Mouse (Mus musculus): ENCODE results near the gene Siglec1. TPM values are rescaled to one million over a fixed set of nuclear protein-coding genes. Genes with fewer than 3 reads are reported as not detected.

Siglec1 gene
- polyA plus RNA-seq, 1 experiment from 2014 or later, result 0.51 TPM

- Histone ChIP-seq H3K9me3 (ENCODE audit: control insufficient read depth, low read length) (no peaks in the 10 kb centered on the region), H3K27me3 (ENCODE audit: control insufficient read depth, insufficient read depth, low read length) (peaks cover 27% of the 10 kb centered on the region), H3K4me3 (replicated peaks; ENCODE audit: low read depth, low read length) (no peak overlapping the region), H3K4me2 (ENCODE audit: low read length) (no peak overlapping the region), H3K9ac (replicated peaks; ENCODE audit: low read length) (no peak overlapping the region), H3K36me3 (ENCODE audit: control insufficient read depth, insufficient read depth, low read length) (no peaks in the 10 kb centered on the region), H3K4me1 (ENCODE audit: control insufficient read depth, insufficient read depth, low read length) (peaks cover 2% of the 10 kb centered on the region; the same call in 1 of the 2 replicates), H3K27ac (replicated peaks; ENCODE audit: low read depth, low read length) (no peak overlapping the region)
- no peak for ATAC-seq (ENCODE audit: low FRiP score, low TSS enrichment)
- WGBS, result 53% methylated on average over 9 of the region's 9 CpGs
- DNase-seq, result no peak
Measured at GRCm38 (mm10) chr2:131059781-131060540, 26.6 kb downstream of the Siglec1 start.

GRCm38 (mm10) chr2:131059377-131059776, 27.2 kb downstream of the Siglec1 start:
- no peaks in the 10 kb centered on the region for H3K36me3 ChIP-seq (ENCODE audit: control insufficient read depth, insufficient read depth, low read length)
- WGBS, result 60% methylated on average over 1 of the region's 1 CpGs
- no peak for DNase-seq

GRCm38 (mm10) chr2:131058672-131059071, 27.9 kb downstream of the Siglec1 start:
- no peak overlapping the region for H3K9ac ChIP-seq (replicated peaks; ENCODE audit: low read length)
- H3K4me1 ChIP-seq (ENCODE audit: control insufficient read depth, insufficient read depth, low read length), result peaks cover 8% of the 10 kb centered on the region; the same call in 1 of the 2 replicates
- H3K27ac ChIP-seq (replicated peaks; ENCODE audit: low read depth, low read length), result no peak overlapping the region
- H3K36me3 ChIP-seq (ENCODE audit: control insufficient read depth, insufficient read depth, low read length), result no peaks in the 10 kb centered on the region
- DNase-seq (no peak), ATAC-seq (ENCODE audit: low FRiP score, low TSS enrichment) (no peak)
- H3K9me3 ChIP-seq (ENCODE audit: control insufficient read depth, low read length), result no peaks in the 10 kb centered on the region
- H3K4me2 ChIP-seq (ENCODE audit: low read length), result no peak overlapping the region
- WGBS, result 94% methylated on average over 8 of the region's 8 CpGs
- peaks cover 38% of the 10 kb centered on the region for H3K27me3 ChIP-seq (ENCODE audit: control insufficient read depth, insufficient read depth, low read length)
- H3K4me3 ChIP-seq (replicated peaks; ENCODE audit: low read depth, low read length), result no peak overlapping the region

More at GRCm38 (mm10) chr2:131059377-131059776, 27.2 kb downstream of the Siglec1 start:
- H3K4me1 ChIP-seq (ENCODE audit: control insufficient read depth, insufficient read depth, low read length), result peaks cover 2% of the 10 kb centered on the region; the same call in 1 of the 2 replicates
- H3K9ac ChIP-seq (replicated peaks; ENCODE audit: low read length), result no peak overlapping the region
- H3K9me3 ChIP-seq (ENCODE audit: control insufficient read depth, low read length), result no peaks in the 10 kb centered on the region
- H3K27ac ChIP-seq (replicated peaks; ENCODE audit: low read depth, low read length), result no peak overlapping the region
- no peak for ATAC-seq (ENCODE audit: low FRiP score, low TSS enrichment)
- no peak overlapping the region for H3K4me2 ChIP-seq (ENCODE audit: low read length)
- H3K4me3 ChIP-seq (replicated peaks; ENCODE audit: low read depth, low read length), result no peak overlapping the region
- H3K27me3 ChIP-seq (ENCODE audit: control insufficient read depth, insufficient read depth, low read length), result peaks cover 33% of the 10 kb centered on the region

- H3K9ac ChIP-seq (replicated peaks; ENCODE audit: low read length), result no peak overlapping the region
- H3K27me3 ChIP-seq (ENCODE audit: control insufficient read depth, insufficient read depth, low read length), result peaks cover 43% of the 10 kb centered on the region
- H3K4me2 ChIP-seq (ENCODE audit: low read length), result 0 out of 2 replicates have a peak overlapping the region, but pooled peaks have one; percentile 8
- WGBS, result 1% methylated on average over 10 of the region's 10 CpGs
- no peaks in the 10 kb centered on the region for H3K9me3 ChIP-seq (ENCODE audit: control insufficient read depth, low read length)
- H3K27ac ChIP-seq (replicated peaks; ENCODE audit: low read depth, low read length), result no peak overlapping the region
- DNase-seq (peak; percentile 74), ATAC-seq (ENCODE audit: low FRiP score, low TSS enrichment) (peak; percentile 18; the same call in 1 of the 2 replicates)
- no peaks in the 10 kb centered on the region for H3K36me3 ChIP-seq (ENCODE audit: control insufficient read depth, insufficient read depth, low read length)
- H3K4me3 ChIP-seq (replicated peaks; ENCODE audit: low read depth, low read length), result no peak overlapping the region
- peaks cover 7% of the 10 kb centered on the region; the same call in 1 of the 2 replicates for H3K4me1 ChIP-seq (ENCODE audit: control insufficient read depth, insufficient read depth, low read length)
Measured at GRCm38 (mm10) chr2:131056191-131056590, 30.4 kb downstream of the Siglec1 start.

DNA sequence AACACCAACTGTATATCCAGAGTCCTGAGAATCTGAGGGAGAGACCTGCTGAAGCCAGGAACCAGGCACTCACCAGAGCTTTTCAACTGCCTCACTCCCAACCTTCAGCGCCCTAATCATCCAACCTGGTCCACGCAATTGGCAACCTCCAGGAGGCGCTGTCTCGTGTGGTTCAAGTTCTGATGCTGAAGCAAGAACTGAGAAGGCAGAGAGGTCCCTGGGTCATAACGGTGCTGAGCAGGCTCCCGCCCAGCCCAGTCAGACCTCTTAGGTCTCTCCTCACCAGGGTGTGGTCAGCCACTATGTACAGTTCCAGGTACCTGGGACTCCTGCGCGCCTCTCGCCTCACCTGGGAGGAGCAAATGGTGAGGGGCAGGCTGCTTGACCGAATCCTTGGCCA, 30.9 kb downstream of the Siglec1 start:
- no peak overlapping the region for H3K9ac ChIP-seq (replicated peaks; ENCODE audit: low read length)

DNA sequence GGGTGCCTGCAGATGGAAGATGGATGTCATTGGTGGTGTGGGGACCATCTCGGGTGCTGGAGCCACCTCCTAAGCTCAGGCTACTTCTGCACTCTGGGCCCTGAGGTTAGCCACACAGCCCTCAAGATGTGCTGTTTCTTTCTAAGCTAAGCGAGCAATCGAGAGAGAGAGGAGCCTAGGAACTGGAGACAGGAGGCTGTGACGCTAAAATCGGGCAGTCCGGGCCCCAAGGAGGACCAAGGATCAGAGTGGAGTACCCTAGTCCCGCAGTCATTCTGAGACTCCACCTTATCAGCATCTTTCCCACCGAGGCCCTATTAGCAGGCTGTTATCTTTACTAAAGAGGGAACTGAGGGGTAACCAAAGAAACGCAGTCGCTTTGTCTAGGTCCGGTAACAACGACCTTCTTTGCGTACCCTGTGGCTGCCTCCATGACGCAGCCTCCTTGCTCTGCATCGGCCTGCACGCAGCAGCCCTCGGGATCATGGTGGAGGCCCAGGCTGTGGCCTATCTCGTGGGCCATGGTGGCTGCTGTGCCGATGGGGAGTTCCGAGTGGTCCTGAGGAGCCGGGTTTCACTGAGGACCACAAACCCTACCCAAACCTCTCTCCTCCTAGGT, 31.8 kb downstream of the Siglec1 start:
- Histone ChIP-seq H3K4me2 (ENCODE audit: low read length) (peak overlapping the region; percentile 50), H3K27ac (replicated peaks; ENCODE audit: low read depth, low read length) (no peak overlapping the region), H3K9me3 (ENCODE audit: control insufficient read depth, low read length) (no peaks in the 10 kb centered on the region), H3K36me3 (ENCODE audit: control insufficient read depth, insufficient read depth, low read length) (no peaks in the 10 kb centered on the region), H3K27me3 (ENCODE audit: control insufficient read depth, insufficient read depth, low read length) (peaks cover 43% of the 10 kb centered on the region), H3K4me1 (ENCODE audit: control insufficient read depth, insufficient read depth, low read length) (peaks cover 7% of the 10 kb centered on the region; the same call in 1 of the 2 replicates), H3K9ac (replicated peaks; ENCODE audit: low read length) (peak overlapping the region; percentile 18), H3K4me3 (replicated peaks; ENCODE audit: low read depth, low read length) (peak overlapping the region; percentile 27)
- WGBS, result 2% methylated on average over 21 of the region's 21 CpGs
- DNase-seq (no peak), ATAC-seq (ENCODE audit: low FRiP score, low TSS enrichment) (no peak)

More for the DNA sequence above, 30.9 kb downstream of the Siglec1 start:
- 5% methylated on average over 10 of the region's 10 CpGs for WGBS
- ATAC-seq (ENCODE audit: low FRiP score, low TSS enrichment), result no peak
- Histone ChIP-seq H3K4me1 (ENCODE audit: control insufficient read depth, insufficient read depth, low read length) (peaks cover 7% of the 10 kb centered on the region; the same call in 1 of the 2 replicates), H3K4me3 (replicated peaks; ENCODE audit: low read depth, low read length) (no peak overlapping the region), H3K27ac (replicated peaks; ENCODE audit: low read depth, low read length) (no peak overlapping the region), H3K27me3 (ENCODE audit: control insufficient read depth, insufficient read depth, low read length) (peaks cover 43% of the 10 kb centered on the region), H3K9me3 (ENCODE audit: control insufficient read depth, low read length) (no peaks in the 10 kb centered on the region), H3K4me2 (ENCODE audit: low read length) (peak overlapping the region; percentile 8; the same call in 1 of the 2 replicates), H3K36me3 (ENCODE audit: control insufficient read depth, insufficient read depth, low read length) (no peaks in the 10 kb centered on the region)
- peak; percentile 62 for DNase-seq

DNA sequence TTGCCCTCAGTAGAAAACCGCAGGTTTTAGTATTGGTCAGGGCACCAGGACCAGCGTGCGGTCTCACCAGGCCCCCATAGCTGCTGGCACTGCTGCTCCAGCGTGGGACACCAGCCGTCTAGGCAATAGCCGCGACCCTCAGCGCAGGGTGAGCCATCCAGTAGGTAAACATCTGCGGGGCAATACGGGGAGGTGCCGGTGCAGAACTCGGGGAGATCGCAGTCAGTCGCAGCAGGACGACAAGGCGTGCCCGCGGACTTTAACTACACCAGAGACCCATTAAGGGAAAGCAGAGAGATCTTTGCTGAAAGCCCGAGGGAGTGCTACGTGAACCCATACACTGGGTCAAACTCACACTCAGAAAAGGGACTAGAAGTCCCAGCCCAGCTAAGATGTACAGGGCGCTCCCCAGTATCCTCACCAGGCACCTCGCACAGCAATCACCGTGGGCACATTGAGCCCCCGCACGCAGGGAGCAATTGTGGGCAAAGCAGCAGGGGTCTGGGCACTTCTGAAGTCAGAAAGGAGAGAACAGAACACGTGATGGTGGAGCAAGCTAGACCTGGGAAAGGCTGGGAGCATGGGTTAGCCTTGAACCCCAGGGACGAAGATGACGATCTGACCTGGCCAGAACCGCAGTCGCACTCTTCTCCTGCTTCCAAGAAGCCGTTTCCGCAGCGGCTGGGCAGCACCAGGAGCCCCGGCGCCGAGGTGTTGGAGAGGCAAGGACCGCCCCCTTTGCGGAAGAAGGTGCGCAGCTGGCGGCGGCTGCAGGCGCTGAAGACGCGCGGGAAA, 32.5 kb downstream of the Siglec1 start:
- peaks cover 43% of the 10 kb centered on the region for H3K27me3 ChIP-seq (ENCODE audit: control insufficient read depth, insufficient read depth, low read length)
- H3K4me2 ChIP-seq (ENCODE audit: low read length), result peak overlapping the region; percentile 50
- WGBS, result 1% methylated on average over 45 of the region's 45 CpGs
- H3K27ac ChIP-seq (replicated peaks; ENCODE audit: low read depth, low read length), result no peak overlapping the region
- peak overlapping the region; percentile 18 for H3K9ac ChIP-seq (replicated peaks; ENCODE audit: low read length)
- no peaks in the 10 kb centered on the region for H3K9me3 ChIP-seq (ENCODE audit: control insufficient read depth, low read length)
- peak; percentile 58 for DNase-seq
- H3K4me3 ChIP-seq (replicated peaks; ENCODE audit: low read depth, low read length), result peak overlapping the region; percentile 27
- ATAC-seq (ENCODE audit: low FRiP score, low TSS enrichment), result no peak
- peaks cover 7% of the 10 kb centered on the region; the same call in 1 of the 2 replicates for H3K4me1 ChIP-seq (ENCODE audit: control insufficient read depth, insufficient read depth, low read length)
- H3K36me3 ChIP-seq (ENCODE audit: control insufficient read depth, insufficient read depth, low read length), result no peaks in the 10 kb centered on the region

- no peak overlapping the region for H3K27ac ChIP-seq (replicated peaks; ENCODE audit: low read depth, low read length)
- no peaks in the 10 kb centered on the region for H3K9me3 ChIP-seq (ENCODE audit: control insufficient read depth, low read length)
- ATAC-seq (ENCODE audit: low FRiP score, low TSS enrichment) (no peak), DNase-seq (no peak)
- peaks cover 43% of the 10 kb centered on the region for H3K27me3 ChIP-seq (ENCODE audit: control insufficient read depth, insufficient read depth, low read length)
- peaks cover 7% of the 10 kb centered on the region; the same call in 1 of the 2 replicates for H3K4me1 ChIP-seq (ENCODE audit: control insufficient read depth, insufficient read depth, low read length)
- WGBS, result 71% methylated on average over 6 of the region's 6 CpGs
- no peak overlapping the region for H3K9ac ChIP-seq (replicated peaks; ENCODE audit: low read length)
- no peak overlapping the region for H3K4me3 ChIP-seq (replicated peaks; ENCODE audit: low read depth, low read length)
- no peak overlapping the region for H3K4me2 ChIP-seq (ENCODE audit: low read length)
- no peaks in the 10 kb centered on the region for H3K36me3 ChIP-seq (ENCODE audit: control insufficient read depth, insufficient read depth, low read length)
Measured at GRCm38 (mm10) chr2:131052862-131053418, 33.6 kb downstream of the Siglec1 start.

Measured in midbrain, embryonic 14.5 days (tissue).